17 mouse cellular contexts compared by ENCODE assay signal in genomic region chr10:34265106-34265505, GRCm38 (mm10). TPM values are rescaled to one million over a fixed set of nuclear protein-coding genes. Genes with fewer than 3 reads are reported as not detected.
A peak's percentile ranks its signal among the peaks of the same experiment; 100 is the strongest.
DNase-seq lines count a peak whose midpoint lies in the region; TF ChIP-seq lines count a peak whose summit lies in the region.
"Had no signal": no experiment of that assay in that cellular context is flagged by ENCODE, and none has a peak within 500 bp of the region (broad histone marks: within the 10 kb centered on the region; RNA-seq: fewer than 3 reads in every experiment).

No protein-coding gene starts in this region.

- no peak overlapping the region for H3K4me2 ChIP-seq in CH12.LX (ENCODE audit: insufficient read depth, low read depth, poor library complexity, severe bottlenecking)

- H3K27me3 ChIP-seq in CH12.LX (replicated peaks) (no peaks in the 10 kb centered on the region), MEL (ENCODE audit: control insufficient read depth in 1 of 2, insufficient read depth in 2 of 2, low read length in 2 of 2) (no peaks in the 10 kb centered on the region)

- H3K4me1 ChIP-seq in CH12.LX (ENCODE audit: control insufficient read depth in 1 of 2, insufficient read depth in 2 of 2): peaks cover 0 to 6% of the 10 kb centered on the region in 2 experiments; a peak in 1 of 4 replicates
- no peaks in the 10 kb centered on the region for H3K4me1 ChIP-seq in MEL (ENCODE audit: control insufficient read depth in 1 of 2, insufficient read depth in 2 of 2, low read length in 2 of 2)

- TF ChIP-seq CTCF in CH12.LX (conservative IDR thresholded peaks at IDR 0.05 in 1 of 2, IDR thresholded peaks at IDR 0.05 in 1 of 2; ENCODE audit: low read depth in 2 of 2, low read length in 2 of 2) (no peak), MEL (IDR thresholded peaks at IDR 0.05 in 2 of 3, conservative IDR thresholded peaks at IDR 0.05 in 1 of 3; ENCODE audit: control insufficient read depth in 1 of 3, insufficient read depth in 1 of 3, low read depth in 2 of 3, low read length in 3 of 3, poor library complexity in 1 of 3, severe bottlenecking in 1 of 3) (no peak)

- no peak overlapping the region for H3K27ac ChIP-seq in CH12.LX (ENCODE audit: insufficient read depth, low read depth)
- H3K27ac ChIP-seq in MEL (ENCODE audit: control insufficient read depth, low read depth, low read length): no peak overlapping the region

- no peaks in the 10 kb centered on the region for H3K9me3 ChIP-seq in CH12.LX (replicated peaks; ENCODE audit: low read length)
- no peaks in the 10 kb centered on the region for H3K9me3 ChIP-seq in MEL (replicated peaks; ENCODE audit: insufficient read depth, low read length)
- H3K9me3 ChIP-seq: G1E had no signal

- no peak for TF ChIP-seq EP300 in CH12.LX (IDR thresholded peaks at IDR 0.05; ENCODE audit: low read length)
- no peak for TF ChIP-seq EP300 in MEL (IDR thresholded peaks at IDR 0.05; ENCODE audit: low read depth in 1 of 2, low read length in 2 of 2)

- no peak overlapping the region for H3K9ac ChIP-seq in CH12.LX (ENCODE audit: insufficient read depth, low read depth)
- H3K9ac ChIP-seq in MEL (ENCODE audit: control insufficient read depth, low read depth, low read length, poor library complexity, severe bottlenecking): no peak overlapping the region

- in situ Hi-C loops in CH12.LX (cut with MboI; ENCODE audit: low pct_ligation_motif_present, low pct_unique_long_range_greater_than_20kb, low sequenced_read_pairs): no loop called here

- H3K79me2 ChIP-seq in CH12.LX (replicated peaks; ENCODE audit: control insufficient read depth, extremely low read depth, insufficient read depth, poor library complexity, severe bottlenecking): no peaks in the 10 kb centered on the region
- no peaks in the 10 kb centered on the region for H3K79me2 ChIP-seq in MEL (ENCODE audit: control insufficient read depth, insufficient read depth, low read length, poor library complexity)

- dilution Hi-C loops in CH12.LX (cut with MboI; ENCODE audit: extremely low pct_ligation_motif_present, extremely low pct_unique_long_range_greater_than_20kb, low sequenced_read_pairs): no loop called here

- H3K4me3 ChIP-seq in CH12.LX (replicated peaks in 1 of 3; ENCODE audit: low read depth in 2 of 3, low read length in 2 of 3, poor library complexity in 1 of 3): no peak overlapping the region
- H3K4me3 ChIP-seq in MEL (ENCODE audit: control insufficient read depth in 1 of 2, insufficient read depth in 1 of 2, low read depth in 2 of 2, low read length in 2 of 2): no peak overlapping the region

- H3K36me3 ChIP-seq in CH12.LX (replicated peaks in 1 of 2; ENCODE audit: control insufficient read depth in 1 of 2, insufficient read depth in 1 of 2, low read length in 1 of 2) (no peaks in the 10 kb centered on the region), MEL (ENCODE audit: control insufficient read depth in 1 of 2, insufficient read depth in 2 of 2, low read length in 2 of 2) (no peaks in the 10 kb centered on the region)
- H3K36me3 ChIP-seq: G1E had no signal

- DNase-seq in CH12.LX (ENCODE audit: extremely low read depth) (no peak), MEL (ENCODE audit: low read depth, low spot score) (no peak)
- no peak for DNase-seq in layer of hippocampus, adult 9-11 months
- no peak for DNase-seq in frontal cortex, postnatal 14 days (ENCODE audit: low spot score in 2 of 2)
- DNase-seq: adrenal gland, adult 2 months; adrenal gland, adult 8-10 months; adrenal gland, postnatal 10 days; adrenal gland, postnatal 14 days; adrenal gland, postnatal 25 days; adrenal gland, postnatal 36 days; B cell, adult 2 months; cerebellum, adult 11 months; cerebellum, adult 11-12 months; cerebellum, adult 18-20 months; cerebellum, adult 2 months; cerebellum, adult 8-10 months had no signal

- TF ChIP-seq POLR2A in CH12.LX (IDR thresholded peaks at IDR 0.05; ENCODE audit: low read depth, low read length) (no peak), MEL (IDR thresholded peaks at IDR 0.05; ENCODE audit: control insufficient read depth in 1 of 2, insufficient read depth in 1 of 2, low read depth in 1 of 2, low read length in 2 of 2, poor library complexity in 1 of 2) (no peak)

- TF ChIP-seq RAD21 in CH12.LX (IDR thresholded peaks at IDR 0.05; ENCODE audit: low read depth, low read length) (no peak), MEL (IDR thresholded peaks at IDR 0.05; ENCODE audit: low read depth, low read length) (no peak)

TF ChIP-seq in CH12.LX, 34 proteins besides CTCF, POLR2A, EP300 and RAD21:
- TF ChIP-seq ELF1 (IDR thresholded peaks at IDR 0.05; ENCODE audit: low read depth, low read length) (0 out of 2 replicates have a peak, but pooled peaks have one; percentile 27), TBP (conservative IDR thresholded peaks at IDR 0.05; ENCODE audit: low read depth, low read length) (peak; percentile 88), NRF1 (IDR thresholded peaks at IDR 0.05; ENCODE audit: low read depth, low read length) (no peak), E2F4 (IDR thresholded peaks at IDR 0.05; ENCODE audit: insufficient replicate concordance, low read depth, low read length) (no peak), MEF2A (IDR thresholded peaks at IDR 0.05; ENCODE audit: borderline replicate concordance, low read depth, low read length) (no peak)

TF ChIP-seq in MEL, 35 proteins besides CTCF, POLR2A, EP300 and RAD21:
- TF ChIP-seq HCFC1 (IDR thresholded peaks at IDR 0.05; ENCODE audit: low read depth, low read length) (no peak), NRF1 (IDR thresholded peaks at IDR 0.05; ENCODE audit: insufficient read depth, low read depth, low read length, poor library complexity, severe bottlenecking) (no peak), TBP (IDR thresholded peaks at IDR 0.05; ENCODE audit: low read depth, low read length) (peak; percentile 71), BHLHE40 (IDR thresholded peaks at IDR 0.05; ENCODE audit: borderline replicate concordance, low read depth, low read length) (no peak), CHD1 (IDR thresholded peaks at IDR 0.05; ENCODE audit: low read depth, low read length) (no peak), E2F4 (IDR thresholded peaks at IDR 0.05; ENCODE audit: borderline replicate concordance, low read depth, low read length) (no peak), GATA1 (IDR thresholded peaks at IDR 0.05; ENCODE audit: low read depth, low read length) (no peak), MYC (IDR thresholded peaks at IDR 0.05; ENCODE audit: low read depth, low read length) (no peak)
TF ChIP-seq in MEL: peak in this region for 1.

RNA-seq across cellular contexts. Expression of gene Tspyl1, which starts 16.9 kb away (rescaled TPM):
- 17.2 and 18.9 TPM in 2 replicates for total RNA-seq in CH12.LX (2012; rRNA removed)
- 23.7 and 23.8 TPM in 2 replicates for total RNA-seq in CH12.LX (2014; rRNA removed)
- 18.5 and 19.7 TPM in 2 replicates for polyA plus RNA-seq in CH12.LX (2012; ENCODE audit: insufficient read length, low read depth)
- total RNA-seq in MEL (2012; rRNA removed): 10.4 and 10.8 TPM in 2 replicates
- 10 to 100 TPM in 1 of 2 experiments, not detected in 1; 16.3 TPM for polyA plus RNA-seq in MEL (2012; ENCODE audit: insufficient read depth in 1 of 2, insufficient read length in 2 of 2, low read depth in 1 of 2, low replicate concordance in 2 of 2, missing spikeins in 1 of 2)

RNA-seq across cellular contexts. Expression of gene Tspyl4, which starts 32.1 kb away (rescaled TPM):
- 9.1 and 17.9 TPM in 2 replicates for total RNA-seq in CH12.LX (2012; rRNA removed)
- total RNA-seq in CH12.LX (2014; rRNA removed): 8.7 and 9.8 TPM in 2 replicates
- 2.9 and 3.7 TPM in 2 replicates for polyA plus RNA-seq in CH12.LX (2012; ENCODE audit: insufficient read length, low read depth)
- total RNA-seq in MEL (2012; rRNA removed): 0.04 and 0.07 TPM in 2 replicates
- polyA plus RNA-seq in MEL (2012; ENCODE audit: insufficient read depth in 1 of 2, insufficient read length in 2 of 2, low read depth in 1 of 2, low replicate concordance in 2 of 2, missing spikeins in 1 of 2): under 1 TPM in 1 of 2 experiments, not detected in 1; 0.08 TPM

RNA-seq across cellular contexts. Expression of gene Dse, which starts 57.6 kb away (rescaled TPM):
- not detected in 2 replicates for total RNA-seq in CH12.LX (2012; rRNA removed)
- total RNA-seq in CH12.LX (2014; rRNA removed): 0.15 and 0.16 TPM in 2 replicates
- polyA plus RNA-seq in CH12.LX (2012; ENCODE audit: insufficient read length, low read depth): 0.10 TPM in 1 of 2 replicates, not detected in the other
- not detected in 2 replicates for total RNA-seq in MEL (2012; rRNA removed)
- polyA plus RNA-seq in MEL (2012; ENCODE audit: insufficient read depth in 1 of 2, insufficient read length in 2 of 2, low read depth in 1 of 2, low replicate concordance in 2 of 2, missing spikeins in 1 of 2): not detected
- polyA plus RNA-seq: G1E had no signal

Comparison
In these comparisons a context has a peak if more than half of its experiments do, and no peak if none do; other contexts are left out.
1. Of the 35 proteins assayed by ChIP-seq in both MEL and CH12.LX: peak only in MEL: none; only in CH12.LX: ELF1; in both: TBP; in neither: 33.